Mouse (Mus musculus) cortical plate, adult 2 months (tissue): ENCODE measurements around the gene Fam8a1.

Experiments used
- CTCF ChIP-seq: fragments of 200-500 bp; IDR thresholded peaks from 2 replicates; pipeline ENCODE4 v1.5.1; 2011; ENCODE audit warnings: mild to moderate bottlenecking, control low read depth, low read length; ENCODE audit not compliant: insufficient read depth; ENCODE audit errors: extremely low read depth
- POLR2A ChIP-seq: fragments of 200-500 bp; IDR thresholded peaks from 2 replicates; pipeline ENCODE4 v1.6.1; 2011; ENCODE audit warnings: mild to moderate bottlenecking, low read length, control low read depth; ENCODE audit not compliant: insufficient read depth; ENCODE audit errors: extremely low read depth

DNA sequence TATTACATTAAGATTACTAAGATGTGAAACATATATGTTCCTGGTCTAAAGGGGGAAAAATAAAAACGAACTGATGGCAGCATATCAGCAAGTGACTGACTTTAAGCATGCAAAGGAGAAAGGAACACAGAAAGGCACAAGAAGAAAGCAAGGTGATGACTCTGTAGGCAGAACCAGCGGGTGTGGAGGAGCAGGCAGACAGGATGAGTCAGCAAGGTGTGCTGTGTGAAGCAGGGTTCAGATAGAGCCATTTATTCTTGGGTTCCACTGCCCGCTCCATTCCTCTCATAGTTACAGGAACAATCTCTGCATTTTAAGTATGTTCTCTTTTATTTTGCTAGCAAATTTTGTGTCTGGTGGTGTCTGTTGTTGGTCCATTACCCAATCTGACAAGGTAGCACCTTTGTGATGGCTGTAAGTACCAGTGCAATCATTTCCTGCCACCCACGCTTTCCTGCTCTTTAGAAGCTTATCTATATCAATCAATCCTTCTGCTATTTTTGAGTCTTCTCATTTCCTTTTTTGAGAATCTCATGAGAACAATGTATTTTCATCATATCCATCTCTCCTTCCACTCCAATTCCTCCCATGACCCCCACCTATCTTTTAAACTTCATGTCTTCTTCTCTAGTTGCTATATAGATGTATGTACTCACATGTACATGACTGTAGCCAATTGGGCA is 21.4 kb downstream of the Fam8a1 start:
- no peak for TF ChIP-seq CTCF
- TF ChIP-seq POLR2A, result no peak
